Mouse (Mus musculus) spleen, adult 2 months (tissue): Measurements from ENCODE around the gene Igfbp3. TPM values are rescaled to one million over a fixed set of nuclear protein-coding genes. Genes with fewer than 3 reads are reported as not detected.

Experiments used
- DNase-seq, 2 experiments: peaks; one replicate each; pipeline versions ENCODE4 v3.0.0 to v3.0.0-alpha.2; 2012 to 2021; ENCODE audit warnings: low spot score in 2 of 2, low read depth in 1 of 2
- H3K27ac ChIP-seq: fragments of 200-500 bp; 2 replicates; pipeline ENCODE4 v1.5.1; 2012; ENCODE audit warnings: low read length, inconsistent platforms; ENCODE audit not compliant: insufficient read depth
- H3K27me3 ChIP-seq: fragments of 200-500 bp; 2 replicates; pipeline ENCODE4 v1.6.1; 2012; ENCODE audit warnings: mild to moderate bottlenecking, moderate library complexity, low read length, inconsistent platforms; ENCODE audit not compliant: control insufficient read depth, insufficient read depth
- H3K36me3 ChIP-seq: fragments of 200-500 bp; 2 replicates; pipeline ENCODE4 v1.6.1; 2012; ENCODE audit warnings: mild to moderate bottlenecking, low read length, inconsistent platforms; ENCODE audit not compliant: control insufficient read depth, insufficient read depth
- H3K4me1 ChIP-seq: fragments of 200-500 bp; 2 replicates; pipeline ENCODE4 v1.6.1; 2011; ENCODE audit warnings: inconsistent platforms; ENCODE audit not compliant: control insufficient read depth, insufficient read depth, insufficient read length
- H3K4me3 ChIP-seq: fragments of 200-500 bp; 2 replicates; pipeline ENCODE4 v1.5.1; 2011; ENCODE audit warnings: mild to moderate bottlenecking, inconsistent platforms; ENCODE audit not compliant: insufficient read depth, insufficient read length; ENCODE audit errors: extremely low read depth
- CTCF ChIP-seq: fragments of 200-500 bp; IDR thresholded peaks from 2 replicates; pipeline ENCODE4 v1.5.1; 2011; ENCODE audit warnings: mild to moderate bottlenecking, inconsistent platforms; ENCODE audit not compliant: insufficient read depth, insufficient read length, insufficient replicate concordance; ENCODE audit errors: extremely low read depth
- POLR2A ChIP-seq: fragments of 200-500 bp; IDR thresholded peaks from 2 replicates; pipeline ENCODE4 v1.6.1; 2011; ENCODE audit warnings: low read depth, low read length, inconsistent platforms
- WGBS: fragments of 180-500 bp; shearing (Covaris S2); methylation state at CpG from one replicate; pipeline ENCODE4 v1.1.7; 2018; 5-methylcytosine and 5-hydroxymethylcytosine counted together
- polyA plus RNA-seq: library from polyadenylated mRNA; depleted of rRNA; stranded (reverse); fragments of >200 nt; gene quantifications from 2 replicates; pipeline ENCODE4 v1.2.3, GENCODE M21; 2012

The Igfbp3 gene
- polyA plus RNA-seq, 1 experiment: 108 TPM

DNA sequence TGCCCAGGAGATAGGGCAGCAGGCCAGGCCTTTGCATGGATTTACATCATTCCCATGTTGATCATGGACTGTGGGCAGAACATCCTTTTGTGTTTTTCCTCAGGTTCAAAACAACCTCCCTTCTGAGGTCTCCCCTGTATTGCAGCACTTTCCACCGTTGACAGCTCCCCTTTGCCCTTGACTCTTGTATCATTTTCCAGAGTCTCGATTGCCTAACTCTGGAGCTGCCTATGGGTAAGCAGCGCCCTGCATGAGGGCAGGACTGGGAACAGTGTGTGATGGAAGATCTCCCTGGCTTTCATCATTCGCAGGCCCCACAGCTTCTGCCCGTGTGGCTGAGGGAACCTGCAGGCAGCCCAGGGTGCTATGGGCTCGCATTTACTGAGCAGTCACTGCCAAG lies 21.0 kb downstream of the Igfbp3 start:
- H3K27ac ChIP-seq: no peak overlapping the region
- DNase-seq: no peak
- WGBS: 65% methylated on average over 6 of the region's 6 CpGs
- no peaks in the 10 kb centered on the region for H3K4me1 ChIP-seq
- H3K36me3 ChIP-seq: no peaks in the 10 kb centered on the region
- no peak for TF ChIP-seq CTCF
- no peak for TF ChIP-seq POLR2A
- H3K4me3 ChIP-seq: no peak overlapping the region
- no peaks in the 10 kb centered on the region for H3K27me3 ChIP-seq

DNA sequence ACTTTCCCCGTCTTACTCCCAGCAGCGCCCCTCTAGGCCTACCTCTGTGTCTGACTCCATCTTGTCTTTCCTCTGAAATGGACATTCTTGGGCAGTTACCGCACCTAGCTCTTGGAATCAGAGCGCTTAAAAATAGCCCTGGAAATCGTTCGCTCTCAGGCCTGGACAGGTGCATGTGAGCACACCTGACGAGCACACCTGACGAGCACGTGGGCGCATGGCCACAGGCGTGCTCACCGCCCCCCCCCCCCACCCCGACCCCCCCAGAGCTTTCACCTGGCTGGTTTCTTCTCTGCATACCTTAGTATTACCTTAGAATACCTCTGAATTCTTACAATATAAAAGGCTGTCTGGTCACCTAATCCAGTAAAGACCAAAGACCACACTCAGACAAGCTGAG lies 25.3 kb downstream of the Igfbp3 start, which contains the start of gene Gm11985:
TSS of gene Gm11985 (minus strand) at position 101 of the 400 bp plus-strand sequence.
- Histone ChIP-seq H3K4me3 (no peak within 1 kb of the TSS), H3K4me1 (no peaks in the 10 kb centered on the region), H3K27ac (no peak within 1 kb of the TSS), H3K27me3 (no peaks in the 10 kb centered on the region), H3K36me3 (no peaks in the 10 kb centered on the region)
- DNase-seq: no peak
- no peak for TF ChIP-seq CTCF
- TF ChIP-seq POLR2A: no peak
- 95% methylated on average over 13 of the region's 13 CpGs for WGBS

- WGBS: 72% methylated on average over 8 of the region's 8 CpGs
- Histone ChIP-seq H3K4me1 (no peaks in the 10 kb centered on the region), H3K27ac (no peak overlapping the region), H3K27me3 (no peaks in the 10 kb centered on the region), H3K36me3 (no peaks in the 10 kb centered on the region), H3K4me3 (no peak overlapping the region)
- no peak for TF ChIP-seq CTCF
- TF ChIP-seq POLR2A: no peak
- no peak for DNase-seq
Measured at GRCm38 (mm10) chr11:7187472-7187871, 26.3 kb downstream of the Igfbp3 start.

DNA sequence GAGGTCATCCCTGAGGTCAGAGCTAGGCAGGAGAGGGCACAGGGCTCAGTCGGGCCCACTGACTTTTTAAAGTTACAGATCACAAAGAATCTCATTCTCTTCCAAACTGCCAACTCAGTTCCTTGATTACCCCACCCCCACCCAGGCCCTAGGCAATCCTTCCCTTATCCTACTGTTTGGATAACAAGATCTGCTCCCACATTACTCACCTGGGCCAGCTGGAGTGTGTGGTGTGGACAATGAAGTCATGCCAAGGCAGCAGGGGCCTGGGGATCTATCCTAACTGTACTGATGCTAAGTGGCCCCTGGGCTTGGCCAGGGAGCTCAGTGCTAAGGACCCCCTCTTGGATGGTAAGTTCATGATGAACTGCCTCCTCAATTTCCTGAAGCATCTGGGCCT lies 29.3 kb downstream of the Igfbp3 start:
- H3K36me3 ChIP-seq: no peaks in the 10 kb centered on the region
- no peak overlapping the region for H3K27ac ChIP-seq
- H3K4me1 ChIP-seq: no peaks in the 10 kb centered on the region
- H3K4me3 ChIP-seq: no peak overlapping the region
- TF ChIP-seq CTCF (no peak), POLR2A (no peak)
- WGBS: 63% methylated on average over 1 of the region's 1 CpGs
- H3K27me3 ChIP-seq: no peaks in the 10 kb centered on the region
- no peak for DNase-seq

GRCm38 (mm10) chr11:7182409-7183042 lies 31.2 kb downstream of the Igfbp3 start:
- H3K36me3 ChIP-seq: no peaks in the 10 kb centered on the region
- DNase-seq: no peak
- H3K4me3 ChIP-seq: no peak overlapping the region
- H3K4me1 ChIP-seq: no peaks in the 10 kb centered on the region
- H3K27ac ChIP-seq: no peak overlapping the region
- WGBS: 82% methylated on average over 8 of the region's 8 CpGs
- no peak for TF ChIP-seq POLR2A
- no peak for TF ChIP-seq CTCF
- no peaks in the 10 kb centered on the region for H3K27me3 ChIP-seq

DNA sequence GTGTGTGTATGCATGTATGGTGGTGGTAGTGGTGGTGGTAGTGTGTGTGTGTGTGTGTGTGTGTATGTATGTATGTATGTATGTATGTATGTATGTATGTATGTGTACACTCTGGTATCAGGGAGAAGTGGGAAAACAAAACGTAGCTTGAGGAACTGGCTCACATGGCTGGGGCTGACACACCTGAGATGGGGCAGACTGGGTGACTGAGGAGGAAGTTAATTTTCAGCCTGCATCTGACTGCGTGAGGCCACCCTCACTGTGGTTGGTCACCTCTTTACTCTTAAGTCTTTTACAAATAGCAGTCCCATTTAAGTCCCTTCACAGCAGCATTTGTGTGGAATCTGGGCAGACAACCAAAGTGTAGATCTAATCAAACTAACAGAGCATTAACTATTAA lies 34.4 kb downstream of the Igfbp3 start:
- H3K27me3 ChIP-seq: no peaks in the 10 kb centered on the region
- WGBS: 44% methylated on average over 2 of the region's 2 CpGs
- H3K4me3 ChIP-seq: no peak overlapping the region
- TF ChIP-seq CTCF: no peak
- TF ChIP-seq POLR2A: no peak
- no peaks in the 10 kb centered on the region for H3K36me3 ChIP-seq
- H3K4me1 ChIP-seq: no peaks in the 10 kb centered on the region
- no peak for DNase-seq
- H3K27ac ChIP-seq: no peak overlapping the region

GRCm38 (mm10) chr11:7178724-7179123 lies 35.0 kb downstream of the Igfbp3 start:
- DNase-seq: no peak
- H3K4me3 ChIP-seq: no peak overlapping the region
- no peak overlapping the region for H3K27ac ChIP-seq
- TF ChIP-seq CTCF: no peak
- no peak for TF ChIP-seq POLR2A
- WGBS: 82% methylated on average over 4 of the region's 4 CpGs
- H3K36me3 ChIP-seq: no peaks in the 10 kb centered on the region
- no peaks in the 10 kb centered on the region for H3K4me1 ChIP-seq
- no peaks in the 10 kb centered on the region for H3K27me3 ChIP-seq
